In the genomic region with DNA sequence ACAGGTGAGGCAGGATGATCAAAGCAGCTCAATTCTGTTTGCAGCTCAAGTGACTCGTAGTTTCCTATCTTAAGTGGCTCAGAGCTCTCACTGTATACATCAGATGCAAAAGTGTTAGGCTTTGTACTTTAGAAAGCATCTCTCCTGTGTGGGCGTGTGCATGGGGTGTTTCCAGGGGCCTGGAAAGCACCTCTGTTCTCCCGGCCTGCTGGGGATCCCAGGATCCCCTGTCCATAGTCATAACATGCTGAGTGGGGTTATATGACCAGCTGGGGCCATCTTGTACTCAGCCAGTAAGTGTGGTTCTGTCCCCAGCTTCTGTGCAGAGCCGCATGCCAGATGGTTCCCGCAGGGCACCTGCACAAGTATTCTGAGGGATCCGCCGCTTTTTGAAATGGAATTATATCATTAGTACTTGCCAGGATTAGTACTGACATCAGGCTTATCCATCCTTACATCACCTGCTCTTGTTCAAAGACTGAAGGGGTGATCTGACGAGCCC, we compare ENCODE assay signal across 11 mouse cellular contexts. TPM values are rescaled to one million over a fixed set of nuclear protein-coding genes. Genes with fewer than 3 reads are reported as not detected.
DNase-seq lines count a peak whose midpoint lies in the region; ATAC-seq and TF ChIP-seq lines count a peak whose summit lies in the region.
"Had no signal": no experiment of that assay in that cellular context is flagged by ENCODE, and none has a peak within 500 bp of the region (broad histone marks: within the 10 kb centered on the region; RNA-seq: fewer than 3 reads in every experiment).

No protein-coding gene starts in this region.

- H3K9ac ChIP-seq in forebrain, embryonic 13.5 days, result no peak overlapping the region
- no peak overlapping the region for H3K9ac ChIP-seq in forebrain, embryonic 11.5 days (ENCODE audit: low read length)
- H3K9ac ChIP-seq in heart, adult 2 months (ENCODE audit: low read depth, low read length), result no peak overlapping the region

- 0 out of 2 replicates have a peak, but pooled peaks have one; percentile 16 for ATAC-seq in forebrain, embryonic 13.5 days
- no peak for ATAC-seq in forebrain, embryonic 11.5 days (replicated peaks; ENCODE audit: low FRiP score)

- intact Hi-C loops in heart, adult 2 months (cut with DNase I), result no loop called here

- TF ChIP-seq POLR2A in heart, adult 2 months (IDR thresholded peaks at IDR 0.05; ENCODE audit: insufficient read depth, low read depth, low read length), result no peak

- no peak for DNase-seq in forebrain, embryonic 11.5 days (ENCODE audit: low spot score)
- DNase-seq in right cerebral cortex, adult 18-20 months, result peak; percentile 44
- no peak for DNase-seq in right cerebral cortex, postnatal 4 days
- DNase-seq in induced T-regulatory cell, adult 2 months (ENCODE audit: low read depth), result peak; percentile 30
- peak; percentile 28 to 29 for DNase-seq in right cerebral cortex, postnatal 36 days (ENCODE audit: low spot score in 2 of 2)
- DNase-seq in adrenal gland, postnatal 4 days (ENCODE audit: low spot score in 2 of 2), result no peak
- DNase-seq in heart, adult 2 months, result no peak
- DNase-seq: B cell, adult 2 months; thymus, postnatal 36 days had no signal

- no peaks in the 10 kb centered on the region for H3K9me3 ChIP-seq in forebrain, embryonic 13.5 days (replicated peaks)
- H3K9me3 ChIP-seq in forebrain, embryonic 11.5 days (ENCODE audit: control insufficient read depth, low read length), result no peaks in the 10 kb centered on the region

- no peak overlapping the region for H3K4me3 ChIP-seq in forebrain, embryonic 13.5 days
- no peak overlapping the region for H3K4me3 ChIP-seq in forebrain, embryonic 11.5 days (ENCODE audit: low read depth, low read length)
- H3K4me3 ChIP-seq in heart, adult 2 months, result no peak overlapping the region

- TF ChIP-seq CTCF in heart, adult 2 months (IDR thresholded peaks at IDR 0.05), result no peak

- no peak for TF ChIP-seq EP300 in heart, adult 2 months (IDR thresholded peaks at IDR 0.05; ENCODE audit: insufficient read depth, low read depth, low read length)

- no peak overlapping the region for H3K4me2 ChIP-seq in forebrain, embryonic 13.5 days
- H3K4me2 ChIP-seq in forebrain, embryonic 11.5 days (ENCODE audit: low read depth, low read length, severe bottlenecking), result no peak overlapping the region

- 82% methylated on average over 8 of the region's 8 CpGs for WGBS in forebrain, embryonic 13.5 days
- WGBS in forebrain, embryonic 11.5 days, result 85% methylated on average over 8 of the region's 8 CpGs
- WGBS in heart, adult 2 months, result 92% methylated on average over 8 of the region's 8 CpGs

- H3K36me3 ChIP-seq in forebrain, embryonic 13.5 days (ENCODE audit: poor library complexity, severe bottlenecking), result peaks cover 13% of the 10 kb centered on the region; the same call in 1 of the 2 replicates
- no peaks in the 10 kb centered on the region for H3K36me3 ChIP-seq in forebrain, embryonic 11.5 days (ENCODE audit: control insufficient read depth, insufficient read depth, low read length)
- H3K36me3 ChIP-seq in heart, adult 2 months (ENCODE audit: control insufficient read depth, insufficient read depth, low read length), result no peaks in the 10 kb centered on the region

- 0 out of 2 replicates have a peak overlapping the region, but pooled peaks have one; percentile 21 for H3K27ac ChIP-seq in forebrain, embryonic 13.5 days
- no peak overlapping the region for H3K27ac ChIP-seq in forebrain, embryonic 11.5 days (ENCODE audit: low read depth, low read length)
- no peak overlapping the region for H3K27ac ChIP-seq in heart, adult 2 months

- no peaks in the 10 kb centered on the region for H3K79me2 ChIP-seq in heart, adult 2 months (replicated peaks; ENCODE audit: control insufficient read depth, insufficient read depth, low read length)

- H3K27me3 ChIP-seq in forebrain, embryonic 13.5 days, result no peaks in the 10 kb centered on the region
- H3K27me3 ChIP-seq in forebrain, embryonic 11.5 days (ENCODE audit: control insufficient read depth, insufficient read depth, low read length), result no peaks in the 10 kb centered on the region
- no peaks in the 10 kb centered on the region for H3K27me3 ChIP-seq in heart, adult 2 months (ENCODE audit: control insufficient read depth, insufficient read depth, low read length)
- H3K27me3 ChIP-seq: Patski had no signal

- H3K4me1 ChIP-seq in forebrain, embryonic 13.5 days, result no peaks in the 10 kb centered on the region
- no peaks in the 10 kb centered on the region for H3K4me1 ChIP-seq in forebrain, embryonic 11.5 days (replicated peaks; ENCODE audit: control insufficient read depth, insufficient read depth, low read length)
- no peaks in the 10 kb centered on the region; the same call in 1 of the 2 replicates for H3K4me1 ChIP-seq in heart, adult 2 months (ENCODE audit: control insufficient read depth, insufficient read depth, low read length)

RNA-seq across cellular contexts. Expression of gene Comt, which starts 25.8 kb away (rescaled TPM):
- 64.0 and 70.1 TPM in 2 replicates for polyA plus RNA-seq in forebrain, embryonic 13.5 days (2015; fragmentation: Nextera tagmentation; extraction: Ambion mirVana)
- polyA plus RNA-seq in forebrain, embryonic 11.5 days (2014; fragmentation: Nextera tagmentation; extraction: Ambion mirVana), result 53.6 and 55.2 TPM in 2 replicates
- total RNA-seq in adrenal gland, postnatal 4 days (2021), result 100 to 1,000 TPM in 1 of 2 experiments, 10 to 100 TPM in 1; 99.0 to 129 TPM
- 100 to 1,000 TPM; 139 to 150 TPM for total RNA-seq in heart, adult 2 months (2021)
- 208 and 236 TPM in 2 replicates for polyA plus RNA-seq in heart, adult 2 months (2012; rRNA removed)

RNA-seq across cellular contexts. Expression of gene Txnrd2, which starts 26.2 kb away (rescaled TPM):
- 23.4 and 25.1 TPM in 2 replicates for polyA plus RNA-seq in forebrain, embryonic 13.5 days (2015; fragmentation: Nextera tagmentation; extraction: Ambion mirVana)
- 24.8 and 26.7 TPM in 2 replicates for polyA plus RNA-seq in forebrain, embryonic 11.5 days (2014; fragmentation: Nextera tagmentation; extraction: Ambion mirVana)
- 10 to 100 TPM; 60.2 to 67.6 TPM for total RNA-seq in adrenal gland, postnatal 4 days (2021)
- 10 to 100 TPM; 37.6 to 39.7 TPM for total RNA-seq in heart, adult 2 months (2021)
- 35.1 and 36.1 TPM in 2 replicates for polyA plus RNA-seq in heart, adult 2 months (2012; rRNA removed)

RNA-seq across cellular contexts. Expression of gene Gnb1l, which starts 46.1 kb away (rescaled TPM):
- polyA plus RNA-seq in forebrain, embryonic 13.5 days (2015; fragmentation: Nextera tagmentation; extraction: Ambion mirVana), result 14.5 and 14.8 TPM in 2 replicates
- polyA plus RNA-seq in forebrain, embryonic 11.5 days (2014; fragmentation: Nextera tagmentation; extraction: Ambion mirVana), result 14.9 and 17.7 TPM in 2 replicates
- 1 to 10 TPM; 5.6 to 9.2 TPM for total RNA-seq in adrenal gland, postnatal 4 days (2021)
- total RNA-seq in heart, adult 2 months (2021), result 1 to 10 TPM; 5.3 to 7.4 TPM
- 5.5 and 8.5 TPM in 2 replicates for polyA plus RNA-seq in heart, adult 2 months (2012; rRNA removed)

RNA-seq across cellular contexts. Expression of gene Rtl10, which starts 46.3 kb away (rescaled TPM):
- polyA plus RNA-seq in forebrain, embryonic 13.5 days (2015; fragmentation: Nextera tagmentation; extraction: Ambion mirVana), result 3.6 TPM in 2 replicates
- polyA plus RNA-seq in forebrain, embryonic 11.5 days (2014; fragmentation: Nextera tagmentation; extraction: Ambion mirVana), result 2.6 and 3.8 TPM in 2 replicates
- total RNA-seq in adrenal gland, postnatal 4 days (2021), result 10 to 100 TPM in 1 of 2 experiments, 1 to 10 TPM in 1; 9.5 to 11.0 TPM
- 1 to 10 TPM; 3.4 to 3.9 TPM for total RNA-seq in heart, adult 2 months (2021)
- polyA plus RNA-seq in heart, adult 2 months (2012; rRNA removed), result 3.1 and 3.4 TPM in 2 replicates

Comparison
In these comparisons a context has a peak if more than half of its experiments do, and no peak if none do; other contexts are left out.
1. DNase-seq: peak in right cerebral cortex, adult 18-20 months (single experiment), induced T-regulatory cell, adult 2 months (single experiment) and right cerebral cortex, postnatal 36 days (2 of 2); none in forebrain, embryonic 11.5 days (single experiment), right cerebral cortex, postnatal 4 days (single experiment), adrenal gland, postnatal 4 days (0 of 2) and heart, adult 2 months (0 of 2).